Mouse (Mus musculus): ENCODE data around the gene Rdm1.
"Not testable (repeated sequence)": the region's sequence is repeated elsewhere in the genome, so short reads cannot be mapped to it uniquely, and the experiment has no call there.

The Rdm1 gene

DNA sequence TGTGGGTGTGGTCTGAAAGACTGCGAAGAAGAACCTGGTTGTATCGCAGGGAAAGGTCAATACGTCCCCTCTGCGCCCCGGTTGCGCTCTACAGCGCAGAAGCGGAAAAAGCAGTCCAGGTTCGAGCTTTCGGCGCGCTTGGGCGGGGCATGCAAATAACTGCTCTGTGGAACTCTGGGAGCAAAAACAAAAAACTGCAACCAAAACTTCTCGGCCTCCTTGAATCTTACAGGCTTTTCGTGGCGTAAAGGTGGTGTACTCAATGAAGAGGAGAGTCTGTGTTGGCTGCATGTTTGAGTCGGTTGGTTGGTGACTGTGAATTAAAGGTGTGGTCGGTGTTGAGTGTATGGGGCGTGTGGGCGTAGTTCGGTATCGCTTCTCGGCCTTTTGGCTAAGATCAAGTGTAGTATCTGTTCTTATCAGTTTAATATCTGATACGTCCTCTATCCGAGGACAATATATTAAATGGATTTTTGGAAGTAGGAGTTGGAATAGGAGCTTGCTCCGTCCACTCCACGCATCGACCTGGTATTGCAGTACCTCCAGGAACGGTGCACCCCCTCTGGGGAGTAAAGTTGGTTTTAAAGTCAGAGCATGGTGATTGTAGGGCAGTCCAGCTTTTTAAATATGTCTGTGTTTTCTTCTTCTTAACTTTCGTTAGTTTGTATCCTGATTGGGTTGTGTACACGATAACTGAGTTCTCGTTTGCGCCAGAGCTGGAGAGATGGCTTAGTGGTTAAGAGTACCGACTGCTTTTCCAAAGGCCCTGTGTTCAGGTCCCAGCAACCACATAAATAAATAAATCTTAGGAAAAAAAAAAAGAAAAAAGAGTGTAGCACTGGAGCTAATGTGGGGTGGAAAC lies at the start of gene Rdm1:
Gene Rdm1 (plus strand): TSS at position 201 of the 862 bp plus-strand sequence.
- DNase-seq (ENCODE audit: low read depth, low spot score), result peak; percentile 98

DNA sequence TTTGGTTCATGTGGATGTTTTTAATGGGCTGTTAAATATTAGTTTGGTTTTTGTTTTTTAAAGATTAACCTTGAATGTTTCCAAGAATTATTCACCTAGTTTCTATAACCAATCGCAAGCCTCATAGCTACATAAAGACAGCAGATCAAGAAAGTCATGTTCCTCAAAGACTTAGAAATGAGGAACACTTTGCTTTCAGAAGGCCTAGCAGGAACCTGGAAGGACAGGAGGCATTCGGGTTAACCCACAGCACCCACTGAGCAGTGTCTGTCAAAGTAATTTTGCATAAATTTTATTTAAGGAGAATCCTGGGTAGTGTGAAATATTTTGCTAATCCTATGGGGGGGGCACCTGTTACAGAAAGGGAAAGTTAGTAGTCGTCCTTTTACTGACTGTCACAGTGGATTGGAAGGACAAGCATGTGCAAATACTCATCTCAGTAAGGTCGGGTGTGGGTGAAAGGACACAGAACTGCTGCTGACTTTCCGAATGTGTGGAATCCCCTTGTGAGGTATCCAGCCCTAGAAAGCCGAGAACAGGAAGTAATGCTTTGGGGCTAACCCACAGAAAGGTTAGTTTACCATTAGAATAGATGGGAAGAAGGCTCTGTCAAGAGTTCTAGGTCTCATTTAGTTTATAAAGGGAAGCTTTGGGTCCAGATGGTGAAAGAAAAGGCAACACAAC lies 45.8 kb upstream of the Rdm1 start:
- DNase-seq (ENCODE audit: low read depth, low spot score), result peak; percentile 90

DNA sequence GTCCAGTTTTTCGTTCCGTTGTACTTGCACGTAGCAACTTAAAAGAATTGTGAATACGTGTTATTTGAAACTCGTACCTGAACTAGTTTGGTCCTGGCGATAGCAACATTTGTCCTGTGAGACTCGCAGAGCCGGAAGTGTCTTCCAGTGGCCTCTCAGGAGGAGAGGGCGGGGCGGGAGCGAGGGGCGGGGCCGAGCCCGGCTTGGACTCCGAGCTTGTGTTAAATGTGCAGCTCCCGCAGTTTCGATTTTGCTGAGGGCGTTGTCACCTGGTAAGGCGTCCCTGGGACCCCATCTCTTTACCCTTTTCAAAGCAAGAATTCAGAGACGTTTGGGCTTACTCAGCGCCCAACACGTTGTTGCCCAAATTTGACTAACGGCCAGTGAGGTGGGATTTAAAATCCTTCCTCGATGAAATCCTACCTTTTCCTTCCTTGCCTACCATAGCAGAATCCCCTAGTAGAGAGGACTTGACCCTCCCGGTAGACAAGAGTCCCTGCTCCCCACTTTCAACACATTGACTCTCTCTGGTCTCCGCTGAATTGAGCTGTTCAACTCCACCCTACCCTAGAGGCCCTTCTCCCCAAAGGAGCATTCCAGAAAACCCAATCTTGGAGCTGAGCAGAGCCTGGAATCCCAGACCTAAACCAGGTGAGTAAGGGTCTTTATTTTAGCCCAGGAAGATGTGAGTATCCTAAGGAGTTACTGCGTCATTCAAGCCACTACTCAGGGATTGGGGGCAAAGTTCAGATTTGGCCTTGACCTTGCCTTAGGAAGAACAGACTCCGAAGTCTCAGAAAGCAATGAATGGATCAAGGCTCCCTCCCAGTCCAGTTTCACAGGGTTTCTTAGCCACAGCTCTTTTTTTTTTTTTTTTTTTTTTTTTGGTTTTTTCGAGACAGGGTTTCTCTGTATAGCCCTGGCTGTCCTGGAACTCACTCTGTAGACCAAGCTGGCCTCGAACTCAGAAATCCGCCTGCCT lies 44.6 kb upstream of the Rdm1 start, which contains the start of gene Tmem106a:
Gene Tmem106a (plus strand): TSS at position 189 of the 982 bp plus-strand sequence.
- peak; percentile 95 for DNase-seq (ENCODE audit: low read depth, low spot score)

DNA sequence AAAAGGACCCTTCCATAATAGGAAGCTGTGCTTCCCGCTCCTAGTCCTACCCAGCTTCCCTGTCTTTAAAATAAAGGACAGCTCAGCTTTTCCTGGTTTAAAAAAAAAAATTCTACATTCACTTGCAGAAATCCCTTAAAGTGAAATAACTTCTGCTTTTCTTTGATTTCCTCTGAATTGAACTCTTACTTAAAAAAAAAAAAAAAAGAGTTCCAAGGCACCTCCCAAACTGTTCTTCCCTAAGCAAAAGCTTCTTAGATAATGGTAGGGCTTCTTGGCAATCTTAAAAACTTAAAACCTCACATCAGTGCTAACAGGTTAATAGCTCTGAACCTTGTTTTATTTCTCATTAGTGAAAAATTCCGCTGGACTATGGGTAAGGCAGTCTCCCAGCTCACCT lies 43.8 kb upstream of the Rdm1 start:
- no peak for DNase-seq (ENCODE audit: low read depth, low spot score)

DNA sequence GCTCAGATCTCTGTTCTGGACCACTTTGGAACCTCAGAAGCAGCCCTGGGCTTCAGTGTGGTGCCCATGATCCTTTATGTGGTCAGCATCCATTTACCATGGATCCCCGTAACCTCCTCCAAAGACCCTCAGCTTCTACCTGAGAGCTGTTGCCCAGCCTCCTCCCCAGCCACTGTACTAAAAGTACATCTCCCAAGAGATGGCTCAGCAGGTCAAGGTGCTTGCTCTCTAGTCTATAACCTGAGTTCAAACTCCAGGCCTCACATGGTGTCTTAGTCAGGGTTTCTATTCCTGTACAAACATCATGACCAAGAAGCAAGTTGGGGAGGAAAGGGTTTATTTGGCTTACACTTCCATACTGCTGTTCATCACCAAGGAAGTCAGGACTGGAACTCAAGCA lies 42.0 kb upstream of the Rdm1 start:
- DNase-seq (ENCODE audit: low read depth, low spot score), result not testable (repeated sequence)

DNA sequence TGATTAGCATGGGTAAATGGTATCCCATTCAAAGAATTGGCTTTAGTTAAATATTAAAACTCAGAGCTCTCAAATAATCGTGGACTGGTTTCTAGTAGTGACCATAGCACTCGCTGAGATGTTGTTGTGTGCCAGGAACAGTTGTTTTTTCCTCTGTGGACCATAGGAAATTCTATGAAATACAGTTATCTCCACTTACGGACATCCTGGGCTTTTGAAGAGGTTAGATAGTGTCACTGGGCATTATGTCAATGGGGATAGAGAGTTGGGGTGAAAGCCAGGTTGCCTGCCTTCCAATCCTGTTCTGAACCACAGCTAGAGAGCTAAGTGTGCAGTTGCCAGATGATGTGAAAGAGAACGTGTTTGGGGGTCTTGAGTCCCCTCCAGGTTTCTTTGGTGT lies 41.2 kb upstream of the Rdm1 start:
- DNase-seq (ENCODE audit: low read depth, low spot score), result no peak

DNA sequence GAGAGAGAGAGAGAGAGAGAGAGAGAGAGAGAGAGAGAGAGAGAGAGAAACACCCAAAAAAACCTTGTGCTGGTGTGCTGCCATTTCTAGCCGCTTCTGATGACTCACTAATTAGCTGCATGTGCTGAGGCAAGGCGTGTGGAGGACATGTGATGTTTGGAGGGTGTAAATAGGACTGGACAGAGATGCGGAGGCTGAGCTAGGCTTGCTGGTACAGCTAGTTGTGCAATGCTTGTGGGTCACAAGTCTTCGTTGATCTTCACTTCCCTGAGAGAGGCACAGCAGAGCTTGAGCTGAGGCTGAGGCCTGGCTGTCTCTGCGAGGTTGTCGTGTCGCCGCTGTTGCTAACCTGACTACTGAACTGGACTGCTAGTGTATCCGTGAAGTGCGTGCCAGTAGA lies 39.3 kb upstream of the Rdm1 start:
- DNase-seq (ENCODE audit: low read depth, low spot score), result no peak

DNA sequence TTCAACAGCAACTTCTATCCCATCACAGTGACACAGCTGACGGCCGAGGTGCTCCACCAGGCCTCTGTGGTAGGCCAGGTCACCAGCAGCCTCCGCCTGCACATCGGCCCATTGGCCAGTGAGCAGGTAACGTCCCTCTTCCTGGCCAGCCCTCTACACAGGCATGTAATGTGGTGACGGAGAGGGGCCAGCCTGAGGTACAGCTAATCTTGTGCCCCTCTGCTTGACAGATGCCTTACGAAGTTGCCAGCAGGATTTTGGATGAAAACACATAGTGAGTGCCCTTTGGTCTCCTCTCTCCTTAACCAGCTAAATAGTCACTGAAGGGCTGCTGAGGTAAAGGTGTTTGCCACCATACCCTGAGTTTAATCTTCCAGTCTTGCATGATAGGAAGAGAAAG lies 38.1 kb upstream of the Rdm1 start:
- no peak for DNase-seq (ENCODE audit: low read depth, low spot score)

DNA sequence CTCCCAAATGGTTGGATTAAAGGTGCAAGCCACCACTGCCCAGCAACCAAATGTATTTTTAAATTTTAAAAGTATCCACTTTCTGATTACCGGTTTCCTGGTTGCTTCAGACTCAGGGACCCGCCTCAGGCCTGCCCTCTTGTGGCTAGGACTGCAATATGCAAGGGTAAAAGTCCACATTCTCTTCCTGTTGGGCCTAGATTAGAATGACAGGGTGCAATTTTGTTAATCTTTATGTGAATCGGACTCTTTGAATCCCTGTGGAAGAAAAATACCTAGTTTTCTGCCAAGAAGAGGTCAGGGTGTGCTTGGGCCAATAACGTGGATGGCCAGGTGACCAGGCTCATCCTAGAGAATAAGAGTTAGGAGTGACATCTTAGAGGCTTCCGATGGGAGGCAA lies 37.6 kb upstream of the Rdm1 start:
- peak; percentile 83 for DNase-seq (ENCODE audit: low read depth, low spot score)

DNA sequence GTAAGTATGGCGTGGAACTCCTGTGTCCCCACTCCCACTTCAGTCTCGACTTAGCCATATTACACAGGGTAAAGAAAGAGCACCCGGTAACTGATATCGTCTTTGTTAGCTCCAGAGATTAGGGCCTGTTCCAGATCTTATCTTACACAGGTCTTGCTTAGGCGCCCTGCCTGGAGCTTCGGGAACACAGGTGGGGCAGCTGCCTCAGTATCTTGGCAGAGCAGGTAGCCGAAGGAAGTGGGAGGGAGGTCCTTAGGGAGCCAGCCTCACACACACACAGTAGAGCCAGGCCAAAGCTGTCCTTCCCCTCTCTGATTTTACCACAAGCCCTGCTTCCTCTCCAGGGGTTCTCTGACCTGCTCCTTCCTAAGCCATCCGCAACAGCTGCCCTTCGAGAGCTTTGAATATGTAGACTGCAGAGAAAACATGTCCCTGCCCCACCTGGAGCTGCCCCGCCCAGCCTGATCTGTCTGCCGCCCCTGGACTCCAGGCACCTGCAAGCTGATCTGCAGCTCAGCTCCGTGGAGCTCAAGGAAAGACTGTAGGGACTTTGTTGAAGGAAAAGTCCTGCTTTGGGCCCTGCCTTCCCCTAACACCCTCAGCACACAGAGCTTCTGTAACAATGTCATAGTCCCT lies 36.9 kb upstream of the Rdm1 start:
- DNase-seq (ENCODE audit: low read depth, low spot score), result peak; percentile 84

DNA sequence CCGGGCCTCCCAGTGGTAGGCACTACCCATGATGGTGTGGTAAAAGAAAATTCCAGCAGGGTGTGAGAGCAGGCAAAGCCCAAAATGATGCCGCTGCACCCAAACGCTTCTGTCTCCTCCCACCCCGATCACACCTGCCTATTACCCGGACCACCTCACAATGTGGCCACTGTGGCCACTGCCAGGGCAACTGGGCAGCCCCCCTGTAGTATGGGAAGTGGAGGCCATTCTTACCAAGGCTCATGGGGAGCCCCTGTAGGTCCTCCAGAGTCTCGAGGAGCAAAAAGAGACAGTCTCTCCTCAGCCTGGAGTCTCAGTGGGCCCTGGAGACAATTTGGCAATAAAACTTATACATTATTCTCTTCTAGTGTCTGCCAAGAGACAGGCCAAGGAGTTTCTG lies 27.8 kb upstream of the Rdm1 start, which contains the start of gene Gm11634:
Gene Gm11634 (minus strand): TSS at position 101 of the 400 bp plus-strand sequence.
- DNase-seq (ENCODE audit: low read depth, low spot score), result no peak

DNA sequence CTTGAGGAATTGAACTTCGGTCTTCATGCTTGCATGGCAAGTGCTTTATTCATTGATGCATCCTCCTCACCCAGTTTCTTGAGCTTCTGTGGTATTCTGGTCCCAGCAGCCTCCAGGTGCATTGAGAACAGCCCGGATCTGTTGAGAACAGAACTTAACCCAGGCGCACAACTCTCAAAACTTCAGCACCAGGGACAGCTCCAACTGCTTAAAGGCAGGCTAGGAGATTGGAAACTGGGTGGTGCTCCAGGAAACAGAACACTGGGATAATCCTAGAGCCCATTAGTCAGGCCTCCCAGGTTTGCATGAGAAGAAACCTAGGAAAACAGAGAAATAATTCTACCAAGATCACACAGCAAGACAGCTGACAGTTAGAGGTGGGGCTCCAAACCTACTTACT lies 24.5 kb upstream of the Rdm1 start:
- peak; percentile 90 for DNase-seq (ENCODE audit: low read depth, low spot score)

DNA sequence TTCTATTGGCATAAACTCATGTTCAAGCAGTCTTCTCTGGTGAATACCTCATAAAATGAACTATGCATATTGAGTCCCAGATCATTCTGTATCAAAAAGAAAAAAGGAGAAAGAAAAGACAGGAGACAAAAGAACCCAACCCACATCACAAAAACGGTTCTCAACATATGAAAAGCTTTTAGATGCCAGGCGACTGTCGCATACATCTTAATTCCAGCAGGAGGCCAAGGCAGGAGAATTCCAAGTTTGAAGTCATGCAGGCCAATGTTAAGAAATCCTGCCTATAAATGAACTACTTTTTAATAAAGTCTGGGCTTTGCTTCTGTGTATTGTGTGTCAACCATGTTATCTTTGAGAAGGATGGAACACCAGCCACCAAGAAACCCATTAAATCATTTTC lies 22.9 kb upstream of the Rdm1 start:
- DNase-seq (ENCODE audit: low read depth, low spot score), result peak; percentile 88

DNA sequence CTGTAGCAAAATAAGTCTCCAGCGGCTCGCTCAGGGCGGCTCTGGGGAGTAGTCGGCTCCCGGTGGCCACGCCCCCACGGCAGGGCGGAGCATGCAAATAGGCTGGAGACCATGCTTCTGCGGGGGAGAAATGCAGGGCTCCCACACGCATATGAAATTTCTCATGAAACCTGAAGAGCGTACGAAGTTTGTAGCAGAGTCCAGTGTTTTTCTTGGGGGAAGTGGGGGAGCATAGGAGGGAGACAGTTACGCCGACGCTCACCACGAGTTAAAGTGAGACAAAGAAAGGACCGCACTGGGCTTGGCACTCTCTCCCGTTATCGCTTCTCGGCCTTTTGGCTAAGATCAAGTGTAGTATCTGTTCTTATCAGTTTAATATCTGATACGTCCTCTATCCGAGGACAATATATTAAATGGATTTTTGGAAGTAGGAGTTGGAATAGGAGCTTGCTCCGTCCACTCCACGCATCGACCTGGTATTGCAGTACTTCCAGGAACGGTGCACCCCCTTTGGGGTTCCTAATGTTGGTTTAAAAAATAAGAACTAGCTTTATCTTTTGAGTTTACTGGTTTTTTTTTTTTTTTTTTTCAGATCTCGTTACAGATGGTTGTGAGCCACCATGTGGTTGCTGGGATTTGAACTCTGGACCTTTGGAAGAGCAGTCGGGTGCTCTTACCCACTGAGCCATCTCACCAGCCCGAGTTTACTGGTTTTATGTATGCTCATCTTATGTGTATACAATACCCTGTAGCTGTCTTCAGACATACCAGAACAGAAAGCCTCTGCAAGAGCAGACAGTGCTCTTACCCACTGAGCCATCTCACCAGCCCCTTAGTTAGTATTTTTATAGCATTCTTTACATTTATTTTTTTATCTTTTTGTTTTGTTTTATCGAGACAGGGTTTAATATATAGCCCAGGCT lies 22.2 kb upstream of the Rdm1 start:
- peak; percentile 97 for DNase-seq (ENCODE audit: low read depth, low spot score)

DNA sequence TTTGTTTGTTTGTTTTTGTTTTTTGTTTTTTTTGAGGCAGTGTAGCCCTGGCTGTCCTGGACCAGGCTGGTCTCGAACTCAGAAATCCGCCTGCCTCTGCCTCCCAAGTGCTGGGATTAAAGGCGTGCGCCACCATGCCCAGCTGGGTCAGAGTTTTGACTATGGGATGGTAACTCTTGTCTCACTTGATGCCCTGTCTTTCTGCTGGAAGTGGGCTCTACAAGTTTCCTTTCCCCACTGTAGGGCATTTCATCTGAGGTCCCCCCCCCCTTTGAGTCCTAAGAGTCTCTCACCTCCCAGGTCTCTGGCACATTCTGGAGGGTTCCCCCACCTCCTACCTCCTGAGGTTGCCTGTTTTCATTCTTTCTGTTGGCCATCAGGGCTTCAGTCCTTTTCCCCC lies 19.9 kb upstream of the Rdm1 start:
- peak; percentile 54 for DNase-seq (ENCODE audit: low read depth, low spot score)

DNA sequence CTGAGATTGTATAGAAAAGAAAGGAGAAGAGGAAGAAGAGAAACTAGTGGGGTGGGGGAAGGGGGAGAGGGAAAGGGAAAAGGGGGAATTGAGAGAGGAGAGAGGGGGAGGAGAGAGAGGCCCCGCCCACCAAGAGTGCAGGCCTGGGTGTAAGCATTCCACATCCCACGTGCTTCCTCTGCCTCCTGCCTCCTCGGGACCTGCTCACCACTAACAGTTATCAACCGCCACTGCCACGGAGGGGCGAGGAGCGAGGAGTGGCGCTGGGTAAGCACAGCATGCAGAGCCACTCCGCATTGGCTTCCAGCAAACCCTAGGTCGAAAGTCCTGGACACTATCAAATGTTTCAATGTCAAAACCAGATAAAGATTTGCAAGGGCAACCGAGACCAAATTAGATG lies 16.6 kb upstream of the Rdm1 start:
- peak; percentile 85 for DNase-seq (ENCODE audit: low read depth, low spot score)

DNA sequence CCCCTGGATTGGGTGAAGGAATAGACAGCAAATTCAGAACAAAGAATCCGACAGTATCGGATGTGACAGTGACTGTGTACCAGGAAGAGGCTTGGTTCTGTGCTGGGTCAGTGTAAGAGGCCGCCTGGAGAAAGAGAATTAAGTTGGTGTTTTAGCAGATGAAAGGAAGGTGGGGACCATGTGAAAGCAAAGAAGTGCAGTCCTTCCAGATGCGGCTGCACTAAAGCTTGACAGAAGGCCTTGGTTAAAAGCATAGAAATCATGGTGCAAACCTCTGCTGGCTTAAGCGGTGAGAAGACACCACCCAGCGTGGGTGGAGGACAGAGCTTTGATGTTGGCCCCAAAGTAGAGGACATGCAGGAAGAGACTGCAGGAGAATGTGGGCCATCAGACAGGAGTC lies 13.4 kb upstream of the Rdm1 start:
- DNase-seq (ENCODE audit: low read depth, low spot score), result no peak

DNA sequence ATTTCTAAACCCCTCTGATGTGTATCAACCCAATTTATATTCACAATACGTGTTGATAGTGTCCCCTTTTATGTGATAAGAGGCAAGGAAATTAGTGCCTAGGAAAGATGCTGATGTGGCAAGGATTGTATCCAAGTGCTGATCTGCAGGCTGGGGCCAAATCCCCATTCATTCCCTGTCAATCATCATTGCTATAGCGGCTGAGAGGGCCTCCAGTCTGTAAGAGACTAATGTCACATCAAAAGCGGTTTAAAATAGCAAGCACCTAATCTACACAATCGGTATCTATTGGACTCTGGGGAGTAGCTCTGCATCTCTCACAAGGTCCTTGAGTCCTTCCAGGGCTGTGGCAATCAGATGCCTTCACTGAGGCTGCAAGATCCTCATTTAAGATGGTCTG lies 12.9 kb upstream of the Rdm1 start:
- no peak for DNase-seq (ENCODE audit: low read depth, low spot score)

DNA sequence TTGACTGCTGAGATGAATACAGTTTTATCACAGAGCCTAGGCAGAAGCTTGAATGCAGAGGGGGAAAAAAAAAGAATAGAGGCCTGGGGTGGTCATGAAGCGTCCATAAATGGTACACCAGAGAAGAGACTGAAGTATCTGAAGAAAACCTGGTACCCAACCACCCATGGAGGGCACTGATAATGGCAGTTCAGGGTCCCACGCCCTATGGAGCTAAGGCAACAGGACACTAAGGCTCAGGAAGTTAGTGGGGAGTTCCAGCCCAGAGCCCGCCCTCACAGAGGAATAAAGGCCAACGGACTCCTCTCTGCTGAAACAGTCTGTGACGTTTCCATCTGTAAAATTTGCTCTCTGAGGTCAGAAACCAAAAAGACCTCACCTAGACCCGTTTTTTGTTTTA lies 11.6 kb upstream of the Rdm1 start:
- DNase-seq (ENCODE audit: low read depth, low spot score), result no peak

DNA sequence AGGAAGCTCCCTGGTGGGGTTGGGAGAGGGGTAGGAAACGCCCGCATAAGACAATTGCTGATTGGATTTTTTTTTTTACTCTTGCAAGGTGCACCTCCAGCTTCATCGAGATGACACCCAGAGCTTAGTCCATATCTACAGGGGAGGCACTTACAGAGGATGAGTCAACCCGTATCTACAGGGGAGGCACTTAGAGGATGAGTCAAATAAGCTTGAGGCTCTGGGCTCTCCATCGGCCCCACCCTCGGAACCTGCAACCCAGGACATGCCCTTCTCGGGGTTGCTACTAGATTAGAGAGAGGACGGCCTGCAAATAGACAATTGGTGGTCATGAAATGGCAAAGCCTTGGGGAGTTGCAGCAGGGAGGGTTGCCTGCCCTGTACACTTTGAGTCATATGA lies 10.9 kb upstream of the Rdm1 start:
- DNase-seq (ENCODE audit: low read depth, low spot score), result no peak
